Mouse (Mus musculus) induced T-regulatory cell, adult 2 months (primary cell): ENCODE measurements around the gene Cyld.

ENCODE experiments used
- DNase-seq: peaks from one replicate; pipeline ENCODE4 v3.0.0-alpha.2; 2012; ENCODE audit warnings: low read depth

The Cyld gene

GRCm38 (mm10) chr8:88793324-88793722, 96.5 kb downstream of the Cyld start:
- DNase-seq: no peak

DNA sequence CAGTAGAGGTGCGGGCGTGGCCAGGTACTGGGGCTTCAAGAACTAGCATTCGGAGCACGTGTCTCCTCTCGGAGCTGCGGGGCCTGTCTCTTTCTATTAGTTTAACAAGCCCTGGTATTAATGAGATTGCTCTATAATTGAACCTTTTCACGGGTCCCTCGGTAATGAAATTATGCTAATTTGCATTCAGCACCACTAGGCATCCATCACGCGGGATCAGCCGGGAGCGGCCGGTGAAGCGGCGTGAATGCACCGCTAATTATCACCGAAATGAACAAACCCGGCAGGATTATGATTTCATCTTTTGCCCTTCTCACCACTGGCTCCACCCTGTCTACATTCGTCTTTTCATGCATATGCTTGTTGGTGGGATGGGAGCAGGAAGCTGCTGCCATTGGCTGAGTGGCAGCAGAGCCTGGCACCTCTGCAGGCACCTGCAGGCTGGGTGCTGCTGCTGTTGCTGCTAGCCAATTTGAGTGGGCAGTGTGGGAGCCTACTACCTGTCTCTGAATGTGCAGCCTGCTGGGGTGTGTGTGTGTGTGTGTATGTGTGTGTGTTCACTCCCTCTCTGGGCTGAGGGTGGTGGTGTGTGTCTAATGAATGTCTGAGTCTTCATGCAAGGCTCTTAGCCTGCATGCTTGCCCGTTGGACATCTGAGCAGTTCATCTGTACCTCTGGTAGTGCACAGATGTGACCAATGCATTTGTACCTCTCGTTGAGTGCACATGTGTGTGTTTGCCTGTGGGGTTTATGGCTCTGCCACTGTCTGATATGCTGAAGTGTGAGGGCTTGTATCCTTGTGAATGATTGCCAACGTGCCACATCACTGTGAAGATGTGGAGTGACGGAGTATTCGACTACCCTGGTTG, 97.2 kb downstream of the Cyld start:
- no peak for DNase-seq

DNA sequence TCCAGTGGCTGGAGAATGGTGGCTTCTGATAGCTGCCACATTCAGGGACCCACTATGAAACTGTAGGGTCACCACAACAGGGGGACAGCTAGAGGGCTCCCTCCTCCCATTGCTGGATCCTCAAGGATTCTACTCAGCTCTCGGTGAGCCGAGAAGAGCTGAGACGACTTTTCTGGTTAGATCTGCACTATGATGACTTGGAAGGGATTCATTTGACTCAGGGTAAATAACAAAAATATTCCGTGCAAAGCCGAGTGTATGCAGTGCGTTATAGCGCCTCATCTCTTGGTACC, 97.7 kb downstream of the Cyld start:
- no peak for DNase-seq

DNA sequence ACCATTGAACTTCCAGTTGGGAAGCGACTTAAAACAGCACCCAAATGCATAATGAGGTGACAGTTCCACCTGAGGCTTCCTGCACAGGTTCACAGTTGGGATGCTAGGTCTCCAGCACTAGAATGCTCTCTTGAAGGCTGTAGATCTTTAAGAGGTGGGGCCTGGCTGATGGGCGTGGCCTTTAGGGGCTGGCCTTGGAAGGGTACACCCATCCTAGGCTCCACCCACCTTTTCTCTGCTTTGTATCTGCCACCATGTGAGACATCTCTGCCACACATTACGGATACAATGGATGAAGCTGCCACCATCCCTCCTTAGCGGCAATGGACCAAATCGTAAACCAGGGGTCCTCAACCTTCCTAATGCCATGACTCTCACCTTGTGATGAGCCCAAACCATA, 99.1 kb downstream of the Cyld start:
- no peak for DNase-seq

DNA sequence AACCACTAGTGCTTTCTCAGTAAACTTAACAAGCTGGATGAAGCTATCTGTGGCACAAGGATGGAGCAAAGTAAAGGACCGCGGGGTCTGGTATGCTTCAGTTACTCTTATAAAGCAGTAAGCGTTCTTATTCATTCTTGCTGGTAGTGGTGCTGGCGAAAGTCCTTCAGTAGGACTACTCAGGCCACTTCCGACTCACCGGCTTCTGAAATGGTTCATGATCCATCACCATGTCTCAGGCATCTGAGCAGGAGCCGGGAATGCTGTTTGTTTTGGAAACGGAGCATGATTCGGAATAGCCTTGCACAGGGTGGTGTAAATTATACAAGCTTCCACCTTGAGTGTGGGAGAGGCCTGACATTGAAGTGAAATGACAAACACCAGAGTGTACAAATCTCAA, 99.8 kb downstream of the Cyld start:
- no peak for DNase-seq
